Mouse (Mus musculus): ENCODE results near the gene Dock9. TPM values are rescaled to one million over a fixed set of nuclear protein-coding genes. Genes with fewer than 3 reads are reported as not detected.

Dock9 gene
- polyA plus RNA-seq, 1 experiment from 2014 or later = 5.2 TPM

DNA sequence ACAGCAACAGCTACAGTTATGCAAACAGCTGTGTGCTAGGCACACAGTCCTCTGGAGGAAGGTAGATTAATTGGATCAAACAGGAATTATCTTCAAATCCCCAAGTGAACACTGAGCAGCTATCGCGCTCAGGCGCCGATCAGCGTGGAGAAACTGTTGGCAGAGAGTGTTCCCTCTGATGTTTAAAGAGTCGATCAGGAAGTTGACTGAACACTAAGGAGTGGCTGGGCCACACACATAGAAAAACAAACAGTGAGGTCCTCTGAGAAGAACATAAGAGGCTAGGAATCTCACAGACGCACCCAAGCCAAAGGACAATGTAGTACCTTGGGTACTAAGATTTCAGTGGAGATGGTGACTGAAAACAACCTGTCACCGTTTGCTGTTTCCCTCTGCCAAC is 136.7 kb downstream of the Dock9 start:
- 53% methylated on average over 8 of the region's 8 CpGs for WGBS
- Histone ChIP-seq H3K27ac (ENCODE audit: low read depth, low read length) (no peak overlapping the region), H3K9me3 (ENCODE audit: control insufficient read depth, low read length) (no peaks in the 10 kb centered on the region), H3K4me2 (no peak overlapping the region), H3K4me3 (ENCODE audit: low read depth, low read length) (no peak overlapping the region), H3K27me3 (replicated peaks; ENCODE audit: control insufficient read depth, insufficient read depth, low read length) (no peaks in the 10 kb centered on the region), H3K36me3 (ENCODE audit: control insufficient read depth, insufficient read depth, low read length) (no peaks in the 10 kb centered on the region), H3K4me1 (replicated peaks; ENCODE audit: control insufficient read depth, insufficient read depth, low read length) (peaks cover 2% of the 10 kb centered on the region; the same call in 1 of the 2 replicates), H3K9ac (ENCODE audit: low read depth, low read length) (no peak overlapping the region)
- no peak for DNase-seq (ENCODE audit: low spot score)
- ATAC-seq (replicated peaks; ENCODE audit: low FRiP score) = no peak

DNA sequence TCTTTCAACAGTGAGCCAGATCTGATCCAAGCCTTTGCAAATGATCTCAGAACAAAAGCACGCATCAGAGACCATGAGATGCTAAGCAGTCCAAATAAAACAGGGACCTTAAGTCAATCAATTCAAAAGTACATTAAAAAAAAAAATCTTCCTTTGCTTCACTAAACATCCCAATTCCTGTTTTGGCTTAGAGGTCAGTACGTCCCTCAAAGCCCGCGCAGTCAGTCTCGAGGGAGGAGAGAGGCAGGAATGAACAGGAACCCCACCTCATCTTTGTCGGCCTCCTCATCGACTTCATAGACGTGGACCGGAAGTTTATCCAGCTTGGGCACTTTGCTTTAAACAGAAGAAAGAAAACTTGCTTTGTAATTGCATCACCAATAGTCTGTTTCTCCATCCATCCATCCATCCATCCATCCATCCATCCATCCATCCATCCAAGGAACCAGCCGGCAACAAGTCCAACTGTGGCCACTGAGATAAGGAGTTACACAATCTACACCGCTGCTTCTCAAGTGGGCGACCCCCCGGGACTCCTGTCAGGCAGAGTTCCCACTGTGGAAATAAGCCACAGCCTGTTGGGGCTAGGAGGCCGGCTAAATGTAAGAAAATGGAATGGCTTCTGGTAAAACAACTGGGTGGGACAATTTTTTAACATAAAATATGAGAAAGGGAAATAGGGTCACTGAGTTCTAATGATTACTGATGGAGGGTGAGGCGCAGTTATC is 137.3 kb downstream of the Dock9 start:
- DNase-seq (ENCODE audit: low spot score) (no peak), ATAC-seq (replicated peaks; ENCODE audit: low FRiP score) (no peak)
- Histone ChIP-seq H3K27ac (ENCODE audit: low read depth, low read length) (no peak overlapping the region), H3K27me3 (replicated peaks; ENCODE audit: control insufficient read depth, insufficient read depth, low read length) (no peaks in the 10 kb centered on the region), H3K9ac (ENCODE audit: low read depth, low read length) (no peak overlapping the region), H3K4me2 (no peak overlapping the region), H3K9me3 (ENCODE audit: control insufficient read depth, low read length) (no peaks in the 10 kb centered on the region), H3K4me1 (replicated peaks; ENCODE audit: control insufficient read depth, insufficient read depth, low read length) (peaks cover 2% of the 10 kb centered on the region; the same call in 1 of the 2 replicates), H3K4me3 (ENCODE audit: low read depth, low read length) (no peak overlapping the region), H3K36me3 (ENCODE audit: control insufficient read depth, insufficient read depth, low read length) (no peaks in the 10 kb centered on the region)
- 78% methylated on average over 15 of the region's 15 CpGs for WGBS

DNA sequence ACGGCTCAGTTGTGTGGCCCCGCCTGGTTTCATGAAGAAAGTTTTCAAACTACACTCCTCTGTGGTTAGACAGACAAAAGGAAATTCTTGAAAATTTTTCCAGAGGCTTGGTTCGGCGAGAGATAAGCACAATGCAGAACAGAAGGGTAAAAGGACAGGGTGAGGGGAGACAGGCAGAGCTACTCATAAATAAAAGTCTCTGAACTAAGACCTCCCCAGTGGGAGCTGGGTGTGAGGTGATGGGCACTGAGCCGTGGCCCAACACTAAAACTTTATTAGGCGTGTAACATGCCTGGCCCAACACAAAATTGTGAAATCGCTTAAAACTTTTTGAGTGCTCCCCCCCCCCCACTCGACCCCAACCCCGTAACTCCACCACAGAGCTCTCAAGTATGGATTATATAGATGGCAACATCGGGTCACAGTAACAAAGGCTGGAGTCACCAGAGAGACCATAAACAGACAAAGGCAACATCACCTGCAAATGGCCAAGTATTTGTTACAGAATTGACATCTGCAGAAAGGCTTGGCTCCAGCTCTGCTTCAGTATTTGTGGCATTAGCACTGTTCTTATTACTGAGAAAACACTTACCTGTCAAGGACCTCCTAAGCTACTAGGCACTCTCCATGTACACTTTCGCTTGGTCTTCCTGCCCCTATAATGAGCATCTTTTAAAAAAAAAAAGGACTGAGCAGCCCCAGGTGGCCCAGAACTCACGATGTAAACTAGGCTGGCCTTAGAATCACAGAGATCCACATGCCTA is 138.4 kb downstream of the Dock9 start:
- Histone ChIP-seq H3K4me3 (ENCODE audit: low read depth, low read length) (no peak overlapping the region), H3K27me3 (replicated peaks; ENCODE audit: control insufficient read depth, insufficient read depth, low read length) (no peaks in the 10 kb centered on the region), H3K4me2 (no peak overlapping the region), H3K9ac (ENCODE audit: low read depth, low read length) (no peak overlapping the region), H3K9me3 (ENCODE audit: control insufficient read depth, low read length) (no peaks in the 10 kb centered on the region), H3K36me3 (ENCODE audit: control insufficient read depth, insufficient read depth, low read length) (no peaks in the 10 kb centered on the region), H3K4me1 (replicated peaks; ENCODE audit: control insufficient read depth, insufficient read depth, low read length) (peaks cover 2% of the 10 kb centered on the region; the same call in 1 of the 2 replicates), H3K27ac (ENCODE audit: low read depth, low read length) (no peak overlapping the region)
- ATAC-seq (replicated peaks; ENCODE audit: low FRiP score) (no peak), DNase-seq (ENCODE audit: low spot score) (no peak)
- WGBS = 68% methylated on average over 12 of the region's 12 CpGs

DNA sequence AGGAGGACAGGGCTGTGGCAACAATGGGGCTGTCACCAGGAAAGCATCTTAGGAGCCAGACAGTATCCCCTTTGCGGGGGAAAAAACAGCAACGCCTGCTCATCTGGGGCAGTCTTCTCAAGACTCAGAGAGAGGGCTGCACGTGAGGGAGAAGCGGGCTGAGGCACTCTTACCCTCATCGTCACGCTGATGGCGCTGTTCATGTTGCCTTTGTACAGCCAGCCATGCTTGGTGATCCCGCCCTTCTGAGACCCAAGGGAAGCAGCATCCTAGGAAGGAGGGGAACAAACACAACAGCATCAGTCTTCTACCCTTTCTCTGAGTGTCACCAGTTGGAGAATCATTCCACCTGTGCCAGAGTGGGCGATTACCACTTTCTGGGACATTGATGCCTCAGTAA is 139.1 kb downstream of the Dock9 start:
- H3K9ac ChIP-seq (ENCODE audit: low read depth, low read length) = no peak overlapping the region
- DNase-seq (ENCODE audit: low spot score) (no peak), ATAC-seq (replicated peaks; ENCODE audit: low FRiP score) (no peak)
- peaks cover 2% of the 10 kb centered on the region; the same call in 1 of the 2 replicates for H3K4me1 ChIP-seq (replicated peaks; ENCODE audit: control insufficient read depth, insufficient read depth, low read length)
- 89% methylated on average over 9 of the region's 9 CpGs for whole genome bisulfite sequencing
- H3K36me3 ChIP-seq (ENCODE audit: control insufficient read depth, insufficient read depth, low read length) = no peaks in the 10 kb centered on the region
- H3K4me3 ChIP-seq (ENCODE audit: low read depth, low read length) = no peak overlapping the region
- H3K27me3 ChIP-seq (replicated peaks; ENCODE audit: control insufficient read depth, insufficient read depth, low read length) = no peaks in the 10 kb centered on the region
- no peak overlapping the region for H3K4me2 ChIP-seq
- no peak overlapping the region for H3K27ac ChIP-seq (ENCODE audit: low read depth, low read length)
- H3K9me3 ChIP-seq (ENCODE audit: control insufficient read depth, low read length) = no peaks in the 10 kb centered on the region

DNA sequence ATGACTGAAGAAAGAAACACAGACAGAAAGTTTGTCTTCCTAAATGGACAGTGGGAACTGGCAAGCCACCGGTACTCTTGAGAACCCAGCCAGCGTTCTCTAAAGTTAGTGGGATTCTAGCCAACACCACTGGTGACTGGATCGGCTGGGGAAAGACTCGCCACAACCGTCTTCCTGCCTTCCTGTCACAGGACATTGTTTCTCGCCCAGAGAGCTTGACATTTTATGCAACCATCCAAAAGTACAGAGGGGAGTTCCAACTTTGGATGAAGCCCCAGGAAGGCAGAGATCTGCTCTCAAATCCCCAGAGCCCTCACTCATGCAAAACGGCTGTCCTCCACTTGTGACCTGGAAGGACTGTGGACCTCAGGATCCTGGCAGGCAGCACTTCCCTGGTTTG is 140.0 kb downstream of the Dock9 start:
- no peak overlapping the region for H3K27ac ChIP-seq (ENCODE audit: low read depth, low read length)
- DNase-seq (ENCODE audit: low spot score) = no peak
- no peak overlapping the region for H3K4me3 ChIP-seq (ENCODE audit: low read depth, low read length)
- no peak overlapping the region for H3K4me2 ChIP-seq
- no peaks in the 10 kb centered on the region for H3K9me3 ChIP-seq (ENCODE audit: control insufficient read depth, low read length)
- ATAC-seq (replicated peaks; ENCODE audit: low FRiP score) = no peak
- H3K36me3 ChIP-seq (ENCODE audit: control insufficient read depth, insufficient read depth, low read length) = no peaks in the 10 kb centered on the region
- peaks cover 2% of the 10 kb centered on the region; the same call in 1 of the 2 replicates for H3K4me1 ChIP-seq (replicated peaks; ENCODE audit: control insufficient read depth, insufficient read depth, low read length)
- H3K9ac ChIP-seq (ENCODE audit: low read depth, low read length) = no peak overlapping the region
- WGBS = 74% methylated on average over 7 of the region's 7 CpGs
- no peaks in the 10 kb centered on the region for H3K27me3 ChIP-seq (replicated peaks; ENCODE audit: control insufficient read depth, insufficient read depth, low read length)

DNA sequence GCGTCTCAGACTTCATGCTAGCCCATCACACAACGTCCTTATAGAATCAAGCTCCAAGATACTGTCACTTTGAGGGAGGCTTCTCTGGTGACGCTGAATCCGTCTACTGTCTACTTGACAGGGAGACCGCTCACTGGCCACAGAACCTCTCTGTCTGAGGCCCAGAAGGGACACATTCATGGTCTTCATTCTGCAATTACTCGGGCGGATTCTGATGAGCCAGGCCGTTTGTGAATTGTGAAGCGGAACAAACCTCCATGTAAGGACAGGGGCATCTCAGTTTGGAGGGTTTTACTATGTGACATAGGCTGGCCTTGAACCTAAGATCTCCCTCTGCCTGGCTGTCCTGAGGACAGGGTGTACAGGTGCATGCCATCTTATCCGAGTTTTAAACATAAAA is 140.7 kb downstream of the Dock9 start:
- H3K27ac ChIP-seq (ENCODE audit: low read depth, low read length) = no peak overlapping the region
- no peak overlapping the region for H3K9ac ChIP-seq (ENCODE audit: low read depth, low read length)
- no peak overlapping the region for H3K4me2 ChIP-seq
- no peak overlapping the region for H3K4me3 ChIP-seq (ENCODE audit: low read depth, low read length)
- 85% methylated on average over 10 of the region's 10 CpGs for WGBS
- peaks cover 2% of the 10 kb centered on the region; the same call in 1 of the 2 replicates for H3K4me1 ChIP-seq (replicated peaks; ENCODE audit: control insufficient read depth, insufficient read depth, low read length)
- H3K36me3 ChIP-seq (ENCODE audit: control insufficient read depth, insufficient read depth, low read length) = no peaks in the 10 kb centered on the region
- no peaks in the 10 kb centered on the region for H3K9me3 ChIP-seq (ENCODE audit: control insufficient read depth, low read length)
- no peak for DNase-seq (ENCODE audit: low spot score)
- H3K27me3 ChIP-seq (replicated peaks; ENCODE audit: control insufficient read depth, insufficient read depth, low read length) = no peaks in the 10 kb centered on the region
- no peak for ATAC-seq (replicated peaks; ENCODE audit: low FRiP score)

DNA sequence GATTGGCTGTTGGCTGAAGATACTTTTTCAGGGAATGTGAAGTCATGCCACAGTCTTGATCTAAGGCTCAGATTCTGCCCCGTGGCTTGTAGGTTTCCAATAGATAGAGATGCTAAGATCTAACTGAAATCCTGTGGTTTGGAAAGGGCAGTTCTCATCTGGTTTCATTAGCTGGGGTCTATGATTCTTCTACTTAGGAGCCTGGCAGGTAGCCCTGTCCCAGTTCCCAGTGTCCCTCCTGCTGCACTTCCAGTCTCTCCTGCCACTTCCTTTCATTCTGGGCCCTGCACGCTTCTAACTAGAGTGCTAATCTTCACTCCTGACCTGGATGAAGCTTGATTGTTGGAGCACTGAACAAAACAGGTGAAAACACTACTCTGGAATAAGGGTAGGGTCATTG is 142.7 kb downstream of the Dock9 start:
- Histone ChIP-seq H3K4me1 (replicated peaks; ENCODE audit: control insufficient read depth, insufficient read depth, low read length) (peaks cover 2% of the 10 kb centered on the region; the same call in 1 of the 2 replicates), H3K4me2 (no peak overlapping the region), H3K36me3 (ENCODE audit: control insufficient read depth, insufficient read depth, low read length) (no peaks in the 10 kb centered on the region), H3K4me3 (ENCODE audit: low read depth, low read length) (no peak overlapping the region), H3K27ac (ENCODE audit: low read depth, low read length) (no peak overlapping the region), H3K9ac (ENCODE audit: low read depth, low read length) (no peak overlapping the region), H3K27me3 (replicated peaks; ENCODE audit: control insufficient read depth, insufficient read depth, low read length) (no peaks in the 10 kb centered on the region), H3K9me3 (ENCODE audit: control insufficient read depth, low read length) (no peaks in the 10 kb centered on the region)
- DNase-seq (ENCODE audit: low spot score) (no peak), ATAC-seq (replicated peaks; ENCODE audit: low FRiP score) (no peak)
- WGBS = 52% methylated on average over 2 of the region's 2 CpGs

DNA sequence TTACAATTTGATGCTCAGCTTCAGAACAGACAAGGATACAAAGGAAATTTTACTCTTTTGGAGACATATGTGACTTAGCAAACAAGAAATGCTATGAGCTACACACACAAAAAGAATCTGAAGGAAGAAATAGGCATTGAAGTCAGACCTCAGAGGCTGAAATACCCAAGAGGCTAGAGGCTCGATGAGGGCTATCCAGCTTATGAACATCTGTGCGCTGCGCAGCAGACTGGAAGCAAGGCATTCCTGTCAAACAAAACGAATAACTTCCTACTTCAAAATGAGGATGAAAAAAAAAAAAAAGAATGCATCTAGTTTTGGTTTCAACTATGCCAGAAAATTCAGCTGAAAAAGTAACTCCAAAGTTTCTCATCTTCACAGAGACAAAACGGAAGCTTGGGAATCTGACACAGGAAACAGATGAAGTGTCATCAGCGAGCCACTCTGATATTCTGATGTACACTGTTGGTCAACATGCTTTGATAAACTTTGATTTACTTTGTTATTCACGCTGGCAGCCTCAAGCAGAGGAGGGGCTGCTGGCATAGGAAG is 143.1 kb downstream of the Dock9 start:
- H3K9ac ChIP-seq (ENCODE audit: low read depth, low read length) = no peak overlapping the region
- DNase-seq (ENCODE audit: low spot score) (no peak), ATAC-seq (replicated peaks; ENCODE audit: low FRiP score) (no peak)
- H3K27ac ChIP-seq (ENCODE audit: low read depth, low read length) = no peak overlapping the region
- no peaks in the 10 kb centered on the region for H3K36me3 ChIP-seq (ENCODE audit: control insufficient read depth, insufficient read depth, low read length)
- no peak overlapping the region for H3K4me2 ChIP-seq
- H3K4me1 ChIP-seq (replicated peaks; ENCODE audit: control insufficient read depth, insufficient read depth, low read length) = peaks cover 2% of the 10 kb centered on the region
- no peaks in the 10 kb centered on the region for H3K9me3 ChIP-seq (ENCODE audit: control insufficient read depth, low read length)
- WGBS = 65% methylated on average over 7 of the region's 7 CpGs
- no peaks in the 10 kb centered on the region for H3K27me3 ChIP-seq (replicated peaks; ENCODE audit: control insufficient read depth, insufficient read depth, low read length)
- no peak overlapping the region for H3K4me3 ChIP-seq (ENCODE audit: low read depth, low read length)
